In the genomic region with DNA sequence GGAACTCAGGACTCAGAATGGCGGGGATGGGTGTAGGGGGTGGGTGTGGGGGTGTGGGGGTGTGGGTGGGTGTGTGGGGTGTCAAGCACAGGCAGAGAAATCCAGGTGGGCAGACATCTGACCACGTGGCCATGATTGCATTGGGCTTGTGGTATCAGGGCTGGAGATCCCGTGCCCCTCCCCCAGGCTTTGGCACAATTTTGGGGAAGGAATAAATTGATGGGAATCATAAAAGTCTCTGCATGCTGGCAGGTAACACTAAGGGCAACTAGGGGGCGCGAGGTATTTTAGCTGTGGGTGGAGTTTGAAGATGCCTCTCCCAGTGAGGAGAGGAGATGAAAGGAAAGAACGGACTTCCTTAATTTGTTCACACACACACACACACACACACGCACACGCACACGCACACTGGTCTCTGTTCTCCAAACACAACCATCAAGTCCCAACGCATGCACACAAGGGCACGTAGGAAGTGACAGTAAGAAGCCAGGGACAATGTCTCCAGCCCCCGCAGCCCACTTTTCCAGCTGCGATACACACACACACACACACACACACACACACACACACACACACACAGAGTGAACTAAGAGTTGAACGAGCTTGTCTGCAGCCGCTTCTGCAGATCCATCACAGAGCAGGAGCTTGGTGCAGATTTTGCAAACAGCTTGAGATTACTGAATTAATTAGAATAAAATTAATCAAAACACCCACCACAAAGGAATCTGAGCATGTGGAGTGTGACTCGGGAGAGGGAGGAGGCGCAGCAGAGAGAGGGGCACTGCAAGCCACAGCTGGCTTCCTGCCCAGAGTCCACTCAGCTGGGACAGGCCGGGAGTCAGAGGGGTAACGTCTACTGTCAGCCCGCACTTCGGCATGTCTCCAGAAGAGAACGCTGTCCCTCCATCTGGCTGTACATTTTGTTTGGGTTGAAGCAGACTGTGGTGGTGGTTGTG, we compare ENCODE assay signal across 8 mouse cellular contexts. TPM values are rescaled to one million over a fixed set of nuclear protein-coding genes. Genes with fewer than 3 reads are reported as not detected.
A peak's percentile ranks its signal among the peaks of the same experiment; 100 is the strongest.
DNase-seq lines count a peak whose midpoint lies in the region; ATAC-seq and TF ChIP-seq lines count a peak whose summit lies in the region.

No protein-coding gene starts in this region.

- H3K9me3 ChIP-seq in neural tube, embryonic 11.5 days (ENCODE audit: control insufficient read depth, low read length), result no peaks in the 10 kb centered on the region
- H3K9me3 ChIP-seq in forebrain, postnatal 0 days (ENCODE audit: low read length), result no peaks in the 10 kb centered on the region
- no peaks in the 10 kb centered on the region for H3K9me3 ChIP-seq in neural tube, embryonic 15.5 days (replicated peaks)

- WGBS in neural tube, embryonic 11.5 days, result 53% methylated on average over 22 of the region's 22 CpGs
- WGBS in forebrain, postnatal 0 days, result 14% methylated on average over 22 of the region's 22 CpGs
- WGBS in kidney, adult 2 months, result 10% methylated on average over 22 of the region's 22 CpGs
- WGBS in neural tube, embryonic 15.5 days, result 35% methylated on average over 21 of the region's 22 CpGs

- DNase-seq in neural tube, embryonic 11.5 days (ENCODE audit: low spot score), result peak; percentile 54
- no peak for DNase-seq in neural tube, embryonic 10.5 days (ENCODE audit: extremely low spot score, low spot score)
- peak; percentile 80 for DNase-seq in forebrain, postnatal 0 days
- peak; percentile 43 for DNase-seq in kidney, adult 2 months
- peak; percentile 55 to 59 for DNase-seq in left cerebral cortex, postnatal 25 days (ENCODE audit: low spot score in 2 of 2)
- DNase-seq in natural killer cell, adult 2 months (ENCODE audit: low spot score in 2 of 2), result no peak

- 0 out of 2 replicates have a peak overlapping the region, but pooled peaks have one; percentile 10 for H3K27ac ChIP-seq in neural tube, embryonic 11.5 days (ENCODE audit: low read depth, low read length)
- peak overlapping the region; percentile 74 for H3K27ac ChIP-seq in forebrain, postnatal 0 days (ENCODE audit: low read depth, low read length)
- no peak overlapping the region for H3K27ac ChIP-seq in kidney, adult 2 months (ENCODE audit: insufficient read depth, low read depth, low read length)
- H3K27ac ChIP-seq in neural tube, embryonic 15.5 days (replicated peaks), result no peak overlapping the region

- intact Hi-C loops in left cerebral cortex, postnatal 25 days (cut with DNase I), result no loop called here

- H3K4me3 ChIP-seq in neural tube, embryonic 11.5 days (ENCODE audit: low read depth, low read length), result no peak overlapping the region
- no peak overlapping the region for H3K4me3 ChIP-seq in forebrain, postnatal 0 days (ENCODE audit: low read depth, low read length)
- H3K4me3 ChIP-seq in kidney, adult 2 months (ENCODE audit: insufficient read depth, low read depth, low read length), result no peak overlapping the region
- no peak overlapping the region for H3K4me3 ChIP-seq in neural tube, embryonic 15.5 days (replicated peaks)

- peak; percentile 53 for TF ChIP-seq CTCF in forebrain, postnatal 0 days (IDR thresholded peaks at IDR 0.05; ENCODE audit: low read depth)
- TF ChIP-seq CTCF in kidney, adult 2 months (conservative IDR thresholded peaks at IDR 0.05; ENCODE audit: insufficient read depth, insufficient read length, low read depth, low read length), result no peak

- no peaks in the 10 kb centered on the region for H3K27me3 ChIP-seq in neural tube, embryonic 11.5 days (ENCODE audit: control insufficient read depth, insufficient read depth, low read length)
- H3K27me3 ChIP-seq in forebrain, postnatal 0 days (ENCODE audit: insufficient read depth, low read length), result no peaks in the 10 kb centered on the region
- no peaks in the 10 kb centered on the region for H3K27me3 ChIP-seq in kidney, adult 2 months (replicated peaks; ENCODE audit: control insufficient read depth, insufficient read depth, low read length)
- no peaks in the 10 kb centered on the region for H3K27me3 ChIP-seq in neural tube, embryonic 15.5 days (replicated peaks)

- H3K4me1 ChIP-seq in neural tube, embryonic 11.5 days (ENCODE audit: control insufficient read depth, insufficient read depth, low read length), result 0 out of 2 replicates have a peak, but pooled peaks cover 2% of the 10 kb centered on the region
- peaks cover 13% of the 10 kb centered on the region; the same call in 1 of the 2 replicates for H3K4me1 ChIP-seq in forebrain, postnatal 0 days (ENCODE audit: insufficient read depth)
- no peaks in the 10 kb centered on the region for H3K4me1 ChIP-seq in kidney, adult 2 months (ENCODE audit: control insufficient read depth, insufficient read depth, low read length)
- peaks cover 30% of the 10 kb centered on the region for H3K4me1 ChIP-seq in neural tube, embryonic 15.5 days

- no peak for TF ChIP-seq POLR2A in kidney, adult 2 months (IDR thresholded peaks at IDR 0.05; ENCODE audit: low read depth, low read length)

- no peaks in the 10 kb centered on the region for H3K36me3 ChIP-seq in neural tube, embryonic 11.5 days (ENCODE audit: control insufficient read depth, insufficient read depth, low read length)
- no peaks in the 10 kb centered on the region for H3K36me3 ChIP-seq in forebrain, postnatal 0 days (ENCODE audit: insufficient read depth)
- no peaks in the 10 kb centered on the region for H3K36me3 ChIP-seq in kidney, adult 2 months (ENCODE audit: control insufficient read depth, insufficient read depth, low read length)
- H3K36me3 ChIP-seq in neural tube, embryonic 15.5 days, result no peaks in the 10 kb centered on the region

- no peak overlapping the region for H3K4me2 ChIP-seq in neural tube, embryonic 11.5 days (ENCODE audit: low read depth)
- H3K4me2 ChIP-seq in forebrain, postnatal 0 days (ENCODE audit: low read depth), result peak overlapping the region; percentile 29
- H3K4me2 ChIP-seq in neural tube, embryonic 15.5 days, result peak overlapping the region; percentile 9; the same call in 1 of the 2 replicates

- ATAC-seq in neural tube, embryonic 11.5 days (ENCODE audit: insufficient read depth, low FRiP score, low TSS enrichment), result no peak
- ATAC-seq in forebrain, postnatal 0 days, result peak; percentile 91
- peak; percentile 60; the same call in 1 of the 2 replicates for ATAC-seq in neural tube, embryonic 15.5 days (ENCODE audit: low FRiP score)
- ATAC-seq in erythroblast, adult 5-6 weeks (replicated peaks; ENCODE audit: low FRiP score, poor library complexity, severe bottlenecking), result no peak

- H3K9ac ChIP-seq in neural tube, embryonic 11.5 days (ENCODE audit: low read length), result no peak overlapping the region
- H3K9ac ChIP-seq in forebrain, postnatal 0 days, result no peak overlapping the region
- no peak overlapping the region for H3K9ac ChIP-seq in neural tube, embryonic 15.5 days (replicated peaks)

RNA-seq across cellular contexts. Expression of gene Ccdc167, which starts 21.3 kb away (rescaled TPM):
- polyA plus RNA-seq in neural tube, embryonic 11.5 days (2014; fragmentation: Nextera tagmentation; extraction: Ambion mirVana), result 16.1 and 16.4 TPM in 2 replicates
- total RNA-seq in forebrain, postnatal 0 days (2014; rRNA removed), result 7.7 and 8.8 TPM in 2 replicates
- 7.4 and 7.7 TPM in 2 replicates for polyA plus RNA-seq in forebrain, postnatal 0 days (2015; fragmentation: Nextera tagmentation; extraction: Ambion mirVana)
- polyA plus RNA-seq in kidney, adult 2 months (2012; rRNA removed), result 5.0 TPM in 2 replicates
- 10 to 100 TPM; 16.2 to 16.9 TPM for total RNA-seq in left cerebral cortex, postnatal 25 days (2021)
- polyA plus RNA-seq in neural tube, embryonic 15.5 days (2015; fragmentation: Nextera tagmentation; extraction: Ambion mirVana), result 10.1 and 10.4 TPM in 2 replicates
- total RNA-seq in erythroblast, adult 5-6 weeks (2015; ENCODE audit: low replicate concordance), result 6.5 and 7.7 TPM in 2 replicates
- 4.5 and 9.6 TPM in 2 replicates for total RNA-seq in erythroblast, adult 5-6 weeks (2017; ENCODE audit: low replicate concordance)

Comparison
In these comparisons a context has a peak if more than half of its experiments do, and no peak if none do; other contexts are left out.
1. ATAC-seq: peak in forebrain, postnatal 0 days (single experiment) and neural tube, embryonic 15.5 days (single experiment); none in neural tube, embryonic 11.5 days (single experiment) and erythroblast, adult 5-6 weeks (single experiment).
2. DNase-seq: peak in neural tube, embryonic 11.5 days (single experiment), forebrain, postnatal 0 days (single experiment), kidney, adult 2 months (single experiment) and left cerebral cortex, postnatal 25 days (2 of 2); none in neural tube, embryonic 10.5 days (single experiment) and natural killer cell, adult 2 months (0 of 2).
3. H3K27ac ChIP-seq: peak in neural tube, embryonic 11.5 days (single experiment) and forebrain, postnatal 0 days (single experiment); none in kidney, adult 2 months (single experiment) and neural tube, embryonic 15.5 days (single experiment).